Comparison of ENCODE assay signal across 8 mouse cellular contexts in genomic region chr17:72917241-72918030, GRCm38 (mm10). TPM values are rescaled to one million over a fixed set of nuclear protein-coding genes. Genes with fewer than 3 reads are reported as not detected.
DNase-seq lines count a peak whose midpoint lies in the region; ATAC-seq and TF ChIP-seq lines count a peak whose summit lies in the region.

No protein-coding gene starts in this region.

- peak; percentile 64 for TF ChIP-seq CTCF in stomach, postnatal 0 days (IDR thresholded peaks at IDR 0.05; ENCODE audit: low read depth)

- H3K27me3 ChIP-seq in embryonic facial prominence, embryonic 11.5 days (ENCODE audit: control insufficient read depth, insufficient read depth, low read length), result peaks cover 2% of the 10 kb centered on the region; the same call in 1 of the 2 replicates
- H3K27me3 ChIP-seq in heart, embryonic 11.5 days (ENCODE audit: control insufficient read depth, insufficient read depth, low read length), result no peaks in the 10 kb centered on the region
- no peaks in the 10 kb centered on the region for H3K27me3 ChIP-seq in kidney, embryonic 15.5 days
- H3K27me3 ChIP-seq in liver, embryonic 13.5 days, result peaks cover 39% of the 10 kb centered on the region
- no peaks in the 10 kb centered on the region for H3K27me3 ChIP-seq in myocyte (ENCODE audit: control insufficient read depth, insufficient read depth, insufficient read length)
- H3K27me3 ChIP-seq in stomach, postnatal 0 days (ENCODE audit: control insufficient read depth, insufficient read depth, low read length), result no peaks in the 10 kb centered on the region

- H3K79me2 ChIP-seq in myocyte (ENCODE audit: control insufficient read depth, insufficient read depth), result peaks cover 39% of the 10 kb centered on the region

- no peak for TF ChIP-seq EP300 in stomach, postnatal 0 days (optimal IDR thresholded peaks at IDR 0.05)

- under 1% methylated on average over 37 of the region's 37 CpGs for WGBS in embryonic facial prominence, embryonic 11.5 days
- 2% methylated on average over 37 of the region's 37 CpGs for WGBS in heart, embryonic 11.5 days (ENCODE audit: insufficient replicate concordance)
- WGBS in kidney, embryonic 15.5 days, result 1% methylated on average over 37 of the region's 37 CpGs
- WGBS in liver, embryonic 13.5 days (ENCODE audit: insufficient replicate concordance), result 1% methylated on average over 36 of the region's 37 CpGs
- WGBS in stomach, postnatal 0 days, result 2% methylated on average over 37 of the region's 37 CpGs

- peak overlapping the region; percentile 84 for H3K9ac ChIP-seq in embryonic facial prominence, embryonic 11.5 days (replicated peaks; ENCODE audit: low read length)
- peak overlapping the region; percentile 92 for H3K9ac ChIP-seq in heart, embryonic 11.5 days (ENCODE audit: low read depth, low read length)
- H3K9ac ChIP-seq in kidney, embryonic 15.5 days, result peak overlapping the region; percentile 77
- peak overlapping the region; percentile 54 for H3K9ac ChIP-seq in liver, embryonic 13.5 days
- H3K9ac ChIP-seq in stomach, postnatal 0 days (ENCODE audit: low read length), result peak overlapping the region; percentile 67

- H3K4me3 ChIP-seq in embryonic facial prominence, embryonic 11.5 days (ENCODE audit: low read depth, low read length), result peak overlapping the region; percentile 68
- peak overlapping the region; percentile 86 for H3K4me3 ChIP-seq in heart, embryonic 11.5 days (ENCODE audit: low read depth, low read length)
- H3K4me3 ChIP-seq in kidney, embryonic 15.5 days (replicated peaks), result peak overlapping the region; percentile 72
- peak overlapping the region; percentile 59 for H3K4me3 ChIP-seq in liver, embryonic 13.5 days (replicated peaks)
- H3K4me3 ChIP-seq in myocyte, result peak overlapping the region; percentile 93
- peak overlapping the region; percentile 74 for H3K4me3 ChIP-seq in stomach, postnatal 0 days (ENCODE audit: low read depth, low read length)

- peak; percentile 21 for ATAC-seq in embryonic facial prominence, embryonic 11.5 days (replicated peaks; ENCODE audit: insufficient number of reproducible peaks, low FRiP score, low TSS enrichment, low read depth)
- ATAC-seq in heart, embryonic 11.5 days (replicated peaks; ENCODE audit: insufficient number of reproducible peaks, low FRiP score, low TSS enrichment), result peak; percentile 37
- peak; percentile 55 for ATAC-seq in kidney, embryonic 15.5 days (replicated peaks; ENCODE audit: low FRiP score)
- ATAC-seq in liver, embryonic 13.5 days (ENCODE audit: low read depth), result peak; percentile 37
- ATAC-seq in stomach, postnatal 0 days (ENCODE audit: low FRiP score, low TSS enrichment), result peak; percentile 25

- no peaks in the 10 kb centered on the region; the same call in 1 of the 2 replicates for H3K4me1 ChIP-seq in embryonic facial prominence, embryonic 11.5 days (ENCODE audit: control insufficient read depth, insufficient read depth, low read length)
- H3K4me1 ChIP-seq in heart, embryonic 11.5 days (ENCODE audit: control insufficient read depth, insufficient read depth, low read length), result peaks cover 37% of the 10 kb centered on the region
- H3K4me1 ChIP-seq in kidney, embryonic 15.5 days, result peaks cover 42% of the 10 kb centered on the region
- H3K4me1 ChIP-seq in liver, embryonic 13.5 days (replicated peaks), result peaks cover 23% of the 10 kb centered on the region
- H3K4me1 ChIP-seq in stomach, postnatal 0 days (replicated peaks; ENCODE audit: control insufficient read depth, insufficient read depth), result peaks cover 3% of the 10 kb centered on the region; the same call in 1 of the 2 replicates

- H3K36me3 ChIP-seq in embryonic facial prominence, embryonic 11.5 days (replicated peaks; ENCODE audit: control insufficient read depth, insufficient read depth, low read depth, low read length), result no peaks in the 10 kb centered on the region; the same call in 1 of the 2 replicates
- H3K36me3 ChIP-seq in heart, embryonic 11.5 days (ENCODE audit: control insufficient read depth, insufficient read depth, low read length), result 0 out of 2 replicates have a peak, but pooled peaks cover 4% of the 10 kb centered on the region
- peaks cover 13% of the 10 kb centered on the region for H3K36me3 ChIP-seq in kidney, embryonic 15.5 days
- H3K36me3 ChIP-seq in liver, embryonic 13.5 days, result no peaks in the 10 kb centered on the region
- H3K36me3 ChIP-seq in myocyte (ENCODE audit: control insufficient read depth, insufficient read depth), result peaks cover 14% of the 10 kb centered on the region
- H3K36me3 ChIP-seq in stomach, postnatal 0 days (ENCODE audit: control insufficient read depth, insufficient read depth, low read length), result peaks cover 5% of the 10 kb centered on the region

- H3K9me3 ChIP-seq in embryonic facial prominence, embryonic 11.5 days (replicated peaks; ENCODE audit: control insufficient read depth, low read length), result no peaks in the 10 kb centered on the region
- no peaks in the 10 kb centered on the region for H3K9me3 ChIP-seq in heart, embryonic 11.5 days (replicated peaks; ENCODE audit: control insufficient read depth, low read length)
- H3K9me3 ChIP-seq in kidney, embryonic 15.5 days (replicated peaks), result no peaks in the 10 kb centered on the region
- no peaks in the 10 kb centered on the region for H3K9me3 ChIP-seq in liver, embryonic 13.5 days (replicated peaks)
- no peaks in the 10 kb centered on the region for H3K9me3 ChIP-seq in stomach, postnatal 0 days (ENCODE audit: control insufficient read depth, low read length)

- DNase-seq in B cell, adult 2 months, result peak; percentile 72 to 78
- peak; percentile 58 for DNase-seq in adrenal gland, adult 8-10 months
- peak; percentile 71 for DNase-seq in embryonic facial prominence, embryonic 11.5 days (ENCODE audit: low spot score)
- no peak for DNase-seq in liver, embryonic 13.5 days
- peak; percentile 54 for DNase-seq in stomach, postnatal 0 days (ENCODE audit: low spot score)

- TF ChIP-seq POLR2A in myocyte (IDR thresholded peaks at IDR 0.05; ENCODE audit: insufficient read length, low read depth), result peak; percentile 44

- peak overlapping the region; percentile 60 for H3ac ChIP-seq in myocyte (ENCODE audit: control insufficient read depth, insufficient read length)

- H3K4me2 ChIP-seq in embryonic facial prominence, embryonic 11.5 days (ENCODE audit: low read depth, low read length), result peak overlapping the region; percentile 88
- peak overlapping the region; percentile 67 for H3K4me2 ChIP-seq in heart, embryonic 11.5 days
- peak overlapping the region; percentile 95 for H3K4me2 ChIP-seq in kidney, embryonic 15.5 days
- H3K4me2 ChIP-seq in liver, embryonic 13.5 days, result peak overlapping the region; percentile 82
- peak overlapping the region; percentile 91 for H3K4me2 ChIP-seq in myocyte (ENCODE audit: low read depth)
- H3K4me2 ChIP-seq in stomach, postnatal 0 days (replicated peaks; ENCODE audit: low read depth), result peak overlapping the region; percentile 96

- H3K27ac ChIP-seq in embryonic facial prominence, embryonic 11.5 days (replicated peaks; ENCODE audit: low read depth, low read length), result peak overlapping the region; percentile 41; the same call in 1 of the 2 replicates
- H3K27ac ChIP-seq in heart, embryonic 11.5 days (ENCODE audit: low read depth, low read length), result peak overlapping the region; percentile 93
- peak overlapping the region; percentile 91 for H3K27ac ChIP-seq in kidney, embryonic 15.5 days
- peak overlapping the region; percentile 58; the same call in 1 of the 2 replicates for H3K27ac ChIP-seq in liver, embryonic 13.5 days
- peak overlapping the region; percentile 83 for H3K27ac ChIP-seq in stomach, postnatal 0 days (replicated peaks)

TF ChIP-seq in myocyte, 11 proteins besides CTCF, POLR2A, EP300 and RAD21:
- TF ChIP-seq CEBPB (IDR thresholded peaks at IDR 0.05; ENCODE audit: insufficient read depth, poor library complexity, severe bottlenecking), result no peak
- TF ChIP-seq MAX (IDR thresholded peaks at IDR 0.05; ENCODE audit: low read depth), result no peak
- TF ChIP-seq REST (IDR thresholded peaks at IDR 0.05; ENCODE audit: insufficient read depth, insufficient read length), result no peak
- no peak for TF ChIP-seq MYOG (IDR thresholded peaks at IDR 0.05; ENCODE audit: control insufficient read depth in 1 of 3, insufficient read depth in 1 of 3, insufficient read length in 2 of 3, low read depth in 2 of 3)
- TF ChIP-seq E2F4 (IDR thresholded peaks at IDR 0.05; ENCODE audit: insufficient read depth), result no peak

RNA-seq across cellular contexts. Expression of gene Lbh, which starts 0.7 kb away (rescaled TPM):
- 10 to 100 TPM; 28.5 to 45.1 (median 37.6) TPM for total RNA-seq in adrenal gland, adult 8-10 months (2022)
- 4.7 and 4.9 TPM in 2 replicates for polyA plus RNA-seq in embryonic facial prominence, embryonic 11.5 days (2014; fragmentation: Nextera tagmentation; extraction: Ambion mirVana)
- 19.1 and 22.8 TPM in 2 replicates for polyA plus RNA-seq in heart, embryonic 11.5 days (2014; fragmentation: Nextera tagmentation; extraction: Ambion mirVana)
- polyA plus RNA-seq in kidney, embryonic 15.5 days (2015; fragmentation: Nextera tagmentation; extraction: Ambion mirVana), result 7.1 and 8.9 TPM in 2 replicates
- polyA plus RNA-seq in liver, embryonic 13.5 days (2015; fragmentation: Nextera tagmentation; extraction: Ambion mirVana), result 0.92 and 0.93 TPM in 2 replicates
- polyA plus RNA-seq in myocyte (2012; fragmentation: generic; extraction: Trizol), result 29.8 TPM
- 2.0 and 2.7 TPM in 2 replicates for polyA plus RNA-seq in stomach, postnatal 0 days (2015; fragmentation: Nextera tagmentation; extraction: Ambion mirVana)

Comparison
In these comparisons a context has a peak if more than half of its experiments do, and no peak if none do; other contexts are left out.
1. H3K27ac ChIP-seq: peak in every context shown above with its lines; median percentile 93 in heart, embryonic 11.5 days; 91 in kidney, embryonic 15.5 days; 83 in stomach, postnatal 0 days; 58 in liver, embryonic 13.5 days; 41 in embryonic facial prominence, embryonic 11.5 days.